15 mouse cellular contexts compared by ENCODE assay signal in genomic region chr8:117988781-117989180, GRCm38 (mm10).
A peak's percentile ranks its signal among the peaks of the same experiment; 100 is the strongest.
DNase-seq lines count a peak whose midpoint lies in the region; ATAC-seq and TF ChIP-seq lines count a peak whose summit lies in the region.
"Had no signal": no experiment of that assay in that cellular context is flagged by ENCODE, and none has a peak within 500 bp of the region (broad histone marks: within the 10 kb centered on the region; RNA-seq: fewer than 3 reads in every experiment).

No protein-coding gene starts in this region.

- WGBS in heart, embryonic 10.5 days, result 38% methylated on average over 5 of the region's 5 CpGs
- 33% methylated on average over 5 of the region's 5 CpGs for WGBS in lung, embryonic 14.5 days
- WGBS in forebrain, embryonic 16.5 days, result 57% methylated on average over 5 of the region's 5 CpGs

- no peaks in the 10 kb centered on the region for H3K9me3 ChIP-seq in heart, embryonic 10.5 days
- H3K9me3 ChIP-seq in lung, embryonic 14.5 days (ENCODE audit: low read depth, low read length), result peaks cover 6% of the 10 kb centered on the region; the same call in 1 of the 2 replicates
- peaks cover 5% of the 10 kb centered on the region; the same call in 1 of the 2 replicates for H3K9me3 ChIP-seq in forebrain, embryonic 16.5 days (ENCODE audit: control insufficient read depth, low read length)

- H3K4me1 ChIP-seq in heart, embryonic 10.5 days, result peaks cover 3% of the 10 kb centered on the region; the same call in 1 of the 2 replicates
- H3K4me1 ChIP-seq in lung, embryonic 14.5 days (ENCODE audit: insufficient read depth), result no peaks in the 10 kb centered on the region
- H3K4me1 ChIP-seq in forebrain, embryonic 16.5 days (replicated peaks; ENCODE audit: control insufficient read depth, insufficient read depth, low read length), result 0 out of 2 replicates have a peak, but pooled peaks cover 8% of the 10 kb centered on the region
- H3K4me1 ChIP-seq: liver, embryonic 12.5 days; midbrain, embryonic 12.5 days had no signal

- no peaks in the 10 kb centered on the region for H3K36me3 ChIP-seq in heart, embryonic 10.5 days
- H3K36me3 ChIP-seq in lung, embryonic 14.5 days (ENCODE audit: insufficient read depth), result no peaks in the 10 kb centered on the region
- H3K36me3 ChIP-seq in forebrain, embryonic 16.5 days (ENCODE audit: control insufficient read depth, insufficient read depth), result no peaks in the 10 kb centered on the region
- H3K36me3 ChIP-seq: liver, embryonic 12.5 days; midbrain, embryonic 12.5 days had no signal

- TF ChIP-seq CTCF in lung, embryonic 14.5 days (IDR thresholded peaks at IDR 0.05; ENCODE audit: low read depth), result no peak

- no peak overlapping the region for H3K4me2 ChIP-seq in lung, embryonic 14.5 days
- H3K4me2 ChIP-seq in forebrain, embryonic 16.5 days (ENCODE audit: low read length), result no peak overlapping the region
- H3K4me2 ChIP-seq: heart, embryonic 11.5 days; liver, embryonic 12.5 days; midbrain, embryonic 12.5 days had no signal

- H3K4me3 ChIP-seq in heart, embryonic 10.5 days, result no peak overlapping the region
- no peak overlapping the region for H3K4me3 ChIP-seq in lung, embryonic 14.5 days (ENCODE audit: low read depth, low read length)
- H3K4me3 ChIP-seq in forebrain, embryonic 16.5 days (replicated peaks; ENCODE audit: low read length), result no peak overlapping the region
- H3K4me3 ChIP-seq: liver, embryonic 12.5 days; midbrain, embryonic 12.5 days had no signal

- no peak overlapping the region for H3K27ac ChIP-seq in heart, embryonic 10.5 days
- no peak overlapping the region for H3K27ac ChIP-seq in lung, embryonic 14.5 days (ENCODE audit: low read depth)
- peak overlapping the region; percentile 30; the same call in 1 of the 2 replicates for H3K27ac ChIP-seq in forebrain, embryonic 16.5 days (ENCODE audit: low read length)
- H3K27ac ChIP-seq: liver, embryonic 12.5 days; midbrain, embryonic 12.5 days had no signal

- ATAC-seq in lung, embryonic 14.5 days (ENCODE audit: insufficient read depth), result peak; percentile 54; the same call in 1 of the 2 replicates
- peak; percentile 69 for ATAC-seq in forebrain, embryonic 16.5 days
- ATAC-seq: CD4-positive, CD25-positive, alpha-beta regulatory T cell, adult 4 months; liver, embryonic 12.5 days had no signal

- H3K9ac ChIP-seq in lung, embryonic 14.5 days, result no peak overlapping the region
- H3K9ac ChIP-seq in forebrain, embryonic 16.5 days (replicated peaks; ENCODE audit: low read depth, low read length), result no peak overlapping the region
- H3K9ac ChIP-seq: liver, embryonic 12.5 days; midbrain, embryonic 12.5 days had no signal

- DNase-seq in heart, embryonic 10.5 days (ENCODE audit: low spot score), result peak; percentile 64
- DNase-seq in heart, adult 18-20 months, result no peak
- peak; percentile 36 for DNase-seq in lung, embryonic 14.5 days
- no peak for DNase-seq in lung, postnatal 10 days
- DNase-seq in mesoderm, embryonic 11.5 days (ENCODE audit: low read depth, low spot score), result peak; percentile 55
- DNase-seq in testis, postnatal 14 days (ENCODE audit: low spot score), result no peak
- DNase-seq: adrenal gland, postnatal 25 days; cerebellum, adult 11 months; heart, postnatal 36 days; lung, postnatal 14 days had no signal

- no peaks in the 10 kb centered on the region for H3K27me3 ChIP-seq in heart, embryonic 10.5 days (ENCODE audit: insufficient read depth, poor library complexity, severe bottlenecking)
- no peaks in the 10 kb centered on the region for H3K27me3 ChIP-seq in lung, embryonic 14.5 days (ENCODE audit: insufficient read depth, low read length)
- H3K27me3 ChIP-seq in forebrain, embryonic 16.5 days (replicated peaks; ENCODE audit: control insufficient read depth, insufficient read depth, low read length), result no peaks in the 10 kb centered on the region
- H3K27me3 ChIP-seq: liver, embryonic 12.5 days; midbrain, embryonic 12.5 days had no signal

Comparison
In these comparisons a context has a peak if more than half of its experiments do, and no peak if none do; other contexts are left out.
1. DNase-seq: peak in heart, embryonic 10.5 days (single experiment), lung, embryonic 14.5 days (single experiment) and mesoderm, embryonic 11.5 days (single experiment); none in heart, adult 18-20 months (0 of 2), lung, postnatal 10 days (single experiment) and testis, postnatal 14 days (single experiment).